Mouse (Mus musculus) macrophage (primary cell): ENCODE data around the gene Stk33. TPM values are rescaled to one million over a fixed set of nuclear protein-coding genes. Genes with fewer than 3 reads are reported as not detected.

Experiments used
- H3K27ac ChIP-seq: fragments of 350-480 bp; formaldehyde crosslinking; 2 replicates; pipeline ENCODE4 v1.9.0; 2021
- H3K36me3 ChIP-seq: fragments of 350-480 bp; formaldehyde crosslinking; 2 replicates; pipeline ENCODE4 v1.9.0; 2021; ENCODE audit errors: inconsistent target
- H3K4me3 ChIP-seq: fragments of 350-480 bp; formaldehyde crosslinking; 2 replicates; pipeline ENCODE4 v1.9.0; 2021; ENCODE audit errors: inconsistent target
- H3K79me2 ChIP-seq: fragments of 350-480 bp; formaldehyde crosslinking; 2 replicates; pipeline ENCODE4 v1.9.0; 2021; ENCODE audit errors: inconsistent target
- WGBS: methylation state at CpG from one replicate; pipeline ENCODE4 v1.1.7; 2026; ENCODE audit warnings: inconsistent platforms; ENCODE audit not compliant: missing documents; 5-methylcytosine and 5-hydroxymethylcytosine counted together
- polyA plus RNA-seq: library from polyadenylated mRNA; stranded (reverse); fragments of 250-400 nt; gene quantifications from 3 replicates; pipeline ENCODE4 v1.2.4, GENCODE M21; 2018; ENCODE audit warnings: inconsistent platforms

The Stk33 gene
- polyA plus RNA-seq, 1 experiment from 2014 or later, result not detected

DNA sequence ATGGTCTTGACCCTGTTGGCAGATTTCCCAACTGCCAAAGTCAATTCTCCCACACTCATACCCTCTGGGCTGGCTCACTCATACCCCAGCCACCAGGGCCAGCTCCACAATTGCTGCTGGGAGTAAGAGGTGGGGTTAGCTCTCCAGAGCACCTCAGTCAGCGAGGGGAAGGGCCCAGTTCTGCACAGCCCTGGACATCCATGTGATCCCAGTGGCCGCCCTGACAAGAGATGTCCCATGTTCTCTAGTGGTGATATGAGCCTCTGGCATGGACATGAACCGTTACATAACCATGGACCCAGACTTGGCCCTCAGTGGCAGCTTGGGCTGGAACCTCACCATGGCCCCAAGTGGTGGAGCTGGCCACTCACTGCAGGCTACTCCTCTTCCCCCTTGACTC is 143.1 kb downstream of the Stk33 start:
- no peaks in the 10 kb centered on the region for H3K36me3 ChIP-seq
- no peak overlapping the region for H3K4me3 ChIP-seq
- 78% methylated on average over 3 of the region's 3 CpGs for WGBS
- H3K27ac ChIP-seq, result no peak overlapping the region
- H3K79me2 ChIP-seq, result no peaks in the 10 kb centered on the region

DNA sequence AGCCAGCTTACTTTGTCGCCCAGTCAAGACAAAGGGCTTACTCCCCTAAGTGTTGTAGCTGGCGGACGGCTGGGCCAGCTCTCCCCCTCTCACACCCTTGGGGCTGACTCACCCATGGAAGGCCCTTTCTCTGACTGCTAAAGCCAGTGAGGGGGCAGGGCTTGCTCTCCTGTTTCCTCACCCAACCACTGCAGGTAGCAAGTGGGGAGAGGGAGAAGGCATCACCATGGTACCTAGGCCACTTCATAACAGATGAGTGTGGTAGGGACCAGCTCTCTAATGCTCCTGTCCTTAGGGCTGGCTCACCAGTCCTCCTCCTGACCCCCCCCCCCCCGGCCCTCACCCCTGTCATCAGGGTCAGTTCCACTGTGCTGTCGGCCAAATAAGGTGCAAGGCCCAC is 143.5 kb downstream of the Stk33 start:
- H3K27ac ChIP-seq, result no peak overlapping the region
- H3K4me3 ChIP-seq, result no peak overlapping the region
- no peaks in the 10 kb centered on the region for H3K79me2 ChIP-seq
- no peaks in the 10 kb centered on the region for H3K36me3 ChIP-seq
- 93% methylated on average over 5 of the region's 5 CpGs for WGBS

DNA sequence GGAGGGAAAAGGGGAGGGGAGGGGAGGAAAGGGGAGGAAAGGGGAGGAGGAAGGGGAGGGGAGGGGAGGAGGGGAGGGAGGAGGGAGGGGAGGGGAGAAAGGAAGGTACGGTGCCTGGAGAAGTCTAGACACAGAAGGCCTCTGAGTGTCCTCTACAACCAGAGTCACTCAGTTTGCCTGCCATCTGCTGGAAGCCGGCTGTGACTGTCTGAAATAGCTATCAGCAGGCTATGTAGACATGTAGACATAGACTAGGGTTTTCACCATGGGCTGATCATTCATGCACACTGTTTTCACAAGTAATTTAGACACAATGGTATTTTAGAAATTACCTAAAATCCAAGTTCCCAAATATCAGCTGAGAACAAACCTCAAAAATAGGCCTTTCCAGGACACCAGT is 148.4 kb downstream of the Stk33 start:
- Histone ChIP-seq H3K36me3 (no peaks in the 10 kb centered on the region), H3K27ac (no peak overlapping the region), H3K4me3 (no peak overlapping the region), H3K79me2 (no peaks in the 10 kb centered on the region)
- WGBS, result 36% methylated on average over 1 of the region's 2 CpGs

DNA sequence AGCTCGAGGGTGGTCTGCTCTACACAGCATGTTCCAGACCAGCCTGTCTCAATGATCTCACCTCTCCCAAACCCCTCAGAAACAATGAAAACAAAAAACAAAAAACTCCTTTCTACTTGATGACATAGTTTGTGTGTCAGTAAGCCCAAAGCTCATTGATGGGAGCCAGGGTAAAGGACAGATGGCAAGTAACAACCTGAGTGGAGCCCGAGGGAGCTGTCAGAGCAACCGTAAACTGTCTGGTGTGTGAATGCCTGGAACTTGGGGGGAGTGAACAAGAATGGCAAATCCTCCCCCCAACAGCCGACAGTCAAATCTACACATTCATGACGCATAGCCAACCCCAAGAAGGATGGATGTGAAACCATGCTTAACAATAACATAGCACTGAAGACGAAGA is 149.8 kb downstream of the Stk33 start:
- Histone ChIP-seq H3K27ac (no peak overlapping the region), H3K36me3 (no peaks in the 10 kb centered on the region), H3K4me3 (no peak overlapping the region), H3K79me2 (no peaks in the 10 kb centered on the region)
- WGBS, result 87% methylated on average over 6 of the region's 6 CpGs

DNA sequence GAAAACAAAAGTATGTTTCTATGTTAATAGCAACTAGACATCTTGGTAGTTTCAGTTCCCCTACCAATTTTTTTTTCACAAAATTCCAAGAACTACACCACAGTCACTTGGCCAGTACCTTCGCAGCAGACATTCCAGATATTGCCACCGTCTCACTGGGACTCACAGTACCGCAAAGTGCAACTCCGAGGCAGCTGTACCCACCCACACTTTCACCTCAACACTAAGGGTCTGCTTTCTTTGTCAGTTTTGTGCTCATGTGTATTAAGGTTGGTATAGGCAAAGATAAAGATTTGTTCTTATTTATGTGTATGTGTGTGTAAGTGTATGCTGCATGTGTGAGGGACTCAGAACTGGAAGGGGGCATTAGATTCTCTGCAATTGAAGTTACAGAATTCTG is 156.8 kb downstream of the Stk33 start:
- Histone ChIP-seq H3K27ac (no peak overlapping the region), H3K36me3 (no peaks in the 10 kb centered on the region), H3K79me2 (no peaks in the 10 kb centered on the region), H3K4me3 (no peak overlapping the region)
- WGBS, result 75% methylated on average over 4 of the region's 4 CpGs

DNA sequence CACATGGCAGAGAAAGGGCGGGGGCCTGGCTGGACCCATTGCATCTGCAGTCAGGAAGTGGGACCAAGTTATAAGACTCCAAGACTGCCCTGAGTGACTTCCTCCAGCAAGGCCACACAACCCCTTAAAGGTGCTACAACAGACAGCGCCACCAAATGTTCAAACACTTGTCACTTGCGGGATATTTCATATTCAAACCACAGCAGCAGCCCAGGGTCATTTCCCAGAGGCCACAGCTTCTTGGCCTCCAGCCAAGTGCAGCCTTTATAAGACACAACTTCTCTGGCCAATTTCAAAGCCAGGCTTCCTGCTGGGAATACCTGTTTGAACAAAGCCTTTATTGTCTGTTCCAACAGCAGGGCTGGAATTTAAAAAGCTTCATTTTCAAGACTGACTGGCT is 162.3 kb downstream of the Stk33 start:
- Histone ChIP-seq H3K36me3 (no peaks in the 10 kb centered on the region), H3K27ac (no peak overlapping the region), H3K79me2 (no peaks in the 10 kb centered on the region), H3K4me3 (no peak overlapping the region)
- 26% methylated on average over 3 of the region's 3 CpGs for whole genome bisulfite sequencing

DNA sequence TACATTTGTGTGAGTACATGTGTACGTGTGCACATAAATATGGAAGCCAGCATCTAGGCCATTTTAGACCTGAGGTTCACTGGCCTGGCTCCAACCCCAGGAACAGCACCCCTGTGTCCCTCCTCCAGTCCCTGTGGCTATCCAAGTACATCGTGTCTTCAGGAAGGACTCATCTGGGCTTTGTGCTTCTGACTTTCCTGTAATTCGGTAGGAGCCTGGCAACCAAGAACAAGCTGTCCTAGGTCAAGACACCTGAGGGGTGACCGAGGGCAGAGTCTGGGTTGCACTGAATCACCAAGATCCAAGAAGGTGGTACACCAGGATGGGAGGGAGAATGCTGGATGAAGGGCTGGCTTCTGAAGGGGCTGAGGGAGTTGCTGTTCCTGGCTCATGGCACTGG is 163.0 kb downstream of the Stk33 start:
- Histone ChIP-seq H3K36me3 (no peaks in the 10 kb centered on the region), H3K27ac (no peak overlapping the region), H3K79me2 (no peaks in the 10 kb centered on the region), H3K4me3 (no peak overlapping the region)
- WGBS, result 95% methylated on average over 4 of the region's 4 CpGs

DNA sequence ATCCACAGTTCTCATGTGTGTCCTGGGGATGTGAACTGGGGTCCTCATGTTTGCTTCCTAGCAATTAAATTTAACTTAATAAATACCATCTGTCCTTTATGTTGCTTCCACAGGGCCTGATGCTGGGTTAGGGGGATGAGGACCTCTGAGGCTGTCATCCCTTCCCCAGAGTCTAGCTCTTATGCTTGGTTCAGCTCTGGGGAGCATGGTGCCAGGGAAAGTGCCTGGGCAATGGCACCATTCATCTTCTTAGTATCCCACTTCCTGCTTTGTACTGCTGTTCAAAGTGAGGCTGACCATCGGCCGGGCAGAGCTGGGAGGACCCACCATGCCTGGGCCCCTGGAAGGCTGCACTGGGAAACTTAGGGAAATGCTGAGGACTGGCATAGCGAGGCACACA is 163.7 kb downstream of the Stk33 start:
- 81% methylated on average over 3 of the region's 3 CpGs for WGBS
- H3K27ac ChIP-seq, result no peak overlapping the region
- H3K36me3 ChIP-seq, result no peaks in the 10 kb centered on the region
- no peaks in the 10 kb centered on the region for H3K79me2 ChIP-seq
- no peak overlapping the region for H3K4me3 ChIP-seq

DNA sequence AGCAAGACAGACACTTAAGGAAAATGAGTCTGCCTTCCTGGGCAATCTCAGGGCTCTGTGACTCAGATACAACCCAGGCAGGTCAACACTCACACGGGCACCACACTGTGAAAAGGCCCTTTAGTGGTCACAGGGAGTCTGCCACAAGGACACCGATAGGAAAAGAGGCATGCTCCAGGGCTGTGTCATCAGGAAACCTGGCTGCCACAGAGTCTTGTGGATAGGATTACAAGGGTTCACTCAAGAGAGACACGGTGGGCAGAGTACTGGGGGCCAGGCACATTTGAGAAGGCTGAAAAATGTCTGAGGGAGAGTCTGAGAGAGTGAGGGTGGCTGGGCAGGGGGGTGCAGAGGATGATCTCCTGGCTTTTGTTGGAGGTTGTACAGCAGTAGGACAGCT is 164.6 kb downstream of the Stk33 start:
- Histone ChIP-seq H3K36me3 (no peaks in the 10 kb centered on the region), H3K27ac (no peak overlapping the region), H3K79me2 (no peaks in the 10 kb centered on the region), H3K4me3 (no peak overlapping the region)
- WGBS, result 65% methylated on average over 3 of the region's 3 CpGs

DNA sequence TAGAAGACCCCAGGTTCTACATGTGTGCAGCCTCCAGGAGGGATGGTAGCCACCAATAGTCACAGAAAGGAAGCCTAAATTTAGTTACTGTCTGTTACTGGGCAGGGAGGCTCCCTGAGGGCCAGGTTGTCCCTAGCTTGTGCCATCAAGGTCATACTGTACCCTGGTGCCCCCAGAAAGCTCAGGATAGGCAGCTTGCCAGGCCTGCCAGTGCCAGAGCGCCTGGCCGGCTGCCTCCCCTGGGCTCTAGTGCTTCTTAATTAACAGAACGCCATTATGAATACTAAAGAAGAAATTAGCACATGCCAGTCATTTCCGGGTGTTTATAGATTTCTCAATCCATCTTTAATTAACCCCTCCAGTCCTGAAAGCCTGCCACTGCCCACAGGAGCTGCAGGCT is 169.8 kb downstream of the Stk33 start:
- no peak overlapping the region for H3K4me3 ChIP-seq
- 58% methylated on average over 4 of the region's 4 CpGs for WGBS
- H3K79me2 ChIP-seq, result no peaks in the 10 kb centered on the region
- H3K27ac ChIP-seq, result no peak overlapping the region
- H3K36me3 ChIP-seq, result no peaks in the 10 kb centered on the region

DNA sequence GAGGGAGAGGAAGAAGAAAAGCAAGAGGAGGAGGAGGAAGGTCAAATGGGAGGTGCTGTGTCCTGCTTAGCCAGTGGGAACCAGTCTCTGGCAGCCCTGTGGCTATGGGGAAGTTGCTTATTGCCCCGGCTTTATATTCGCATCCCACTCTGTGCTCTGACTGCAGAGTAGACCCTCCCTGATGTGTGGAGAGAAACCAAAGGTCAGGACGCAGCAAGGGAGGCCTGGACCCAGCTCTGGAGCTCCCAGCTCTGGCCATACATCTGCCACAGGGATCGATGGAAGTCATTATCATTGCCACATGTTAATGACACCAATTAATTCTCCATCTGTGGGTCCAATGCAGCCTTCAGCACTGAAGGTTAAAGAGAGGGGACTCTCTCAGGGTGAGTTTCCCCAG is 171.5 kb downstream of the Stk33 start:
- 70% methylated on average over 4 of the region's 4 CpGs for WGBS
- Histone ChIP-seq H3K4me3 (no peak overlapping the region), H3K27ac (no peak overlapping the region), H3K36me3 (no peaks in the 10 kb centered on the region), H3K79me2 (no peaks in the 10 kb centered on the region)

DNA sequence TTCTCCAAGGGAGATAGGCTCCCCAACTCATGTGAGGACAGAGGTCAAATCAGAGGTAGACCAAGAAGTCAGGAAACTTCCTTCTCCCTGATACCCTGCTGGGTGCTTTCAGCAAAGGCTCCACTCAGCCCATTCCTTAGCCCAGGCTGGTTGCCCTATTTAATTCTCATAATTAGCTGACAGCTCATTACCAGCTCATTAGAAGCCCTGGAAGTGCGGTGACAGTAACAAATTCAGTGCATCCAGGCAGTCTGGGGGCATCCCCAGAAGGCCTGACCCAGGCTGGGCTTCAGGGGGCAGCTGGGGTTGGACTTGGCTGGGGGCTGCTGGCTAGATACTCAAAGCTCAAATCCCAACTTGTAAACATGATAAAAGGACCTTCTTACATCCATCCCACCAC is 172.7 kb downstream of the Stk33 start:
- WGBS, result 100% methylated on average over 1 of the region's 1 CpGs
- Histone ChIP-seq H3K27ac (no peak overlapping the region), H3K36me3 (no peaks in the 10 kb centered on the region), H3K4me3 (no peak overlapping the region), H3K79me2 (no peaks in the 10 kb centered on the region)

DNA sequence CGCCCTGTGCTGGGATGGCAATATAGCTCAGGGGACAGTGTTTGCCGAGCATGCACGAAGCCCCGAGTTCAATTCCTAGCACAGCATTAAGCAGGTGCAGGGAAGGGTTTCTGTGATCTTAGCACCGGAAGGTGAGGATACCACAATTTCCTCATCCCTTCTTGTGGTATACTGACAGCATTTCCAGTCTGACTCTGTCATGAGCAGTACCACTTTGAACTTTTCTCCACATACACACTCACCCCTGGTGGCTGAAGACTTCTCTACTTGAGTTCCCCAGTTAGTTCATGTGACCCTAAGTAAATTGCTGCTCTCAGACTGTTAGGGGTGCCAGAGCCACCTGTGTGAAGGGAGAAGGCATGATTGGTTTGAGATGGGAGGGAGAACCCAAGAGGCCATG is 173.3 kb downstream of the Stk33 start:
- no peaks in the 10 kb centered on the region for H3K36me3 ChIP-seq
- H3K79me2 ChIP-seq, result no peaks in the 10 kb centered on the region
- H3K27ac ChIP-seq, result no peak overlapping the region
- H3K4me3 ChIP-seq, result no peak overlapping the region
- 34% methylated on average over 5 of the region's 5 CpGs for WGBS

DNA sequence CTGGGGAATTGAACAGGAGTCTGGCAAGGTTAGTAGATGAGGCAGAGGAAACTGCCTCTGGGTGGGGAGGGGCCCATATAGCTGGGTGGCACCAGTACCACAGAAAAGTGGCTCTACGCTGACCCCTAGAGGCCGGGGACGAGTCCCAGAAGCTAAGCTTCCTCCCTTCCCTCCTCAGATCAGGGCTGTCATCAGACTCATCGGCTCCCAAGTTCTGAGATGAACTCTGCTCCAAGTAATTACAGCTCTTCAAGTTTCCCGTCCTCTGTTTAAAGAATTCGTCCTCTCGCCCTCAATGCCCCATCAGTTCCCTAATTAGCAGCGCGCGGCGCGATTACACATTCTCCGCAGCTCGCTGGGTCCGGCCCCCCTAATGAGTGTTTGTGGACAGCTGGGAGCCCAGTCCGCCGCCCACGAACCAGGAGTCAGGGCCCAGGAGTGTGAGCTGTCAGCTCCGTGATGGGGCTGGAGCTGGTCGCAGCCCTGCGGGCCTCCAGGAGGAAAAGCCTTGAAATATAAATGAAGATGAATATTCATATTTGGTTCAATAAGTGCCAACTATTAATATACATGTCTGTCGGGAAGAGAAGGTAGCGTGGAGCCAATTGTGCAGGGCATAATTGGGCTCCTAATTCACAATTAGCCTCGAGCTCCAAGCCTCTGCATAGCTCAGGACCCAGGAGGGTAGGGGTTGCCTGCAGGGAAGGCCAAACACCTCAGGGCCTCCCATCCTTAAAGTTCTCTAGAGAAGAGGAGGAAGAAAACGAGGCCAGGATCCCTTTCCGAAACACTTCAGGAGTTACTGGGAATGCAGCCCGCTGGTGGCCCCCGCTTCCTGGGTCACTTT is 183.2 kb downstream of the Stk33 start:
- Histone ChIP-seq H3K27ac (no peak overlapping the region), H3K4me3 (no peak overlapping the region), H3K36me3 (no peaks in the 10 kb centered on the region), H3K79me2 (no peaks in the 10 kb centered on the region)
- 40% methylated on average over 28 of the region's 28 CpGs for WGBS

DNA sequence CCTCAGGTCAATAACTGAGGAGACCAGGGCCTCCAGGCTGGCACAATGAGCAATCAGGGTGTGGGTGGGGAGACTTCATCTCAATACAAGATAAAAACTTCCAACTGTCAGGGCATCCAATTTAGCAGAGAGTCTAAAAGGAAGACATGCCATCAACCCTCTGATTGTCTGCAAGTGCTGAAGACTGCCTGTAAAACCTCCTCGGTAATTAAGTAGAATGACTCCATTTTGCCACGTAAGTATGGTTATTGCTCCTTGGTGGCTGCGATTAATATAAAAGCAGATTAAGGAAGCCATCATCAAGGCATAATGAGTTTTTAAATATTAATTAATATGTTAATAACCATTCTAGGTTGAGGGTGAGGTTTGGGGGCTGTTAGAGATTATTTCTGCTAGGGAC is 187.5 kb downstream of the Stk33 start:
- H3K36me3 ChIP-seq, result no peaks in the 10 kb centered on the region
- no peaks in the 10 kb centered on the region for H3K79me2 ChIP-seq
- 82% methylated on average over 3 of the region's 3 CpGs for WGBS
- H3K4me3 ChIP-seq, result no peak overlapping the region
- no peak overlapping the region for H3K27ac ChIP-seq

DNA sequence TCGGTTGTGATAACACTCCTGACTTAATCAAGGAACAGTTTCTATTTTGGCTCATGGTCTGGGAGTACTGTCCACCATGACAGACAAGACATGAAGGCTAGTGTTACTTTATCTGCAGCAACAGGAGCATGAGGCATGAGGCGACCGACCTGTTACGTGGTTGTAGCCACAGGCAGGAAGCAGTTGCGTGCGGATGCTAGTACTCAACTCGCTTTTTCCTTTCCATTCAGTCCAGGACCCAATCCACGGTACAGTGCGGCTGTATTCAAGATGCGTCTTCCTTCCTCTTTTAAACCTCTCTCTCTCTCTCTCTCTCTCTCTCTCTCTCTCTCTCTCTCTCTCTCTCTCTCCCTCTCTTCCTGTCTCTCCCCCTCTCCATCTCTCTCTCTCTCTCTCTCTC is 194.1 kb downstream of the Stk33 start:
- no peaks in the 10 kb centered on the region for H3K36me3 ChIP-seq
- H3K4me3 ChIP-seq, result no peak overlapping the region
- no peak overlapping the region for H3K27ac ChIP-seq
- 32% methylated on average over 10 of the region's 10 CpGs for WGBS
- H3K79me2 ChIP-seq, result no peaks in the 10 kb centered on the region
